Mouse (Mus musculus): ENCODE measurements around the gene Miga2. TPM values are rescaled to one million over a fixed set of nuclear protein-coding genes. Genes with fewer than 3 reads are reported as not detected.

Miga2 gene
- polyA plus RNA-seq (2017; shearing (Covaris generic)), result 4.6 TPM

GRCm38 (mm10) chr2:30363773-30364650, at the start of gene Miga2:
Gene Miga2, plus strand, starts transcription at chr2:30364233.

GRCm38 (mm10) chr2:30358533-30359531, 5.2 kb upstream of the Miga2 start, which contains the start of gene Sh3glb2:
Gene Sh3glb2, minus strand, starts transcription at chr2:30359337.

GRCm38 (mm10) chr2:30392114-30392576, 28.1 kb downstream of the Miga2 start, which contains the start of gene Dolpp1:
Gene Dolpp1, plus strand, starts transcription at chr2:30392254.

GRCm38 (mm10) chr2:30415157-30415935, 51.3 kb downstream of the Miga2 start, which contains the start of gene Crat:
Gene Crat, minus strand, starts transcription at chr2:30415813.

GRCm38 (mm10) chr2:30415936-30416648, 52.1 kb downstream of the Miga2 start, which contains the start of gene Ptpa:
Gene Ptpa, plus strand, starts transcription at chr2:30416039.

Other genes starting within 250 kb of the Miga2 start
- 21.4 TPM for gene Zer1, start 239.6 kb upstream of the Miga2 start, polyA plus RNA-seq (2017; shearing (Covaris generic))
- gene Tbc1d13, start 230.5 kb upstream of the Miga2 start, polyA plus RNA-seq (2017; shearing (Covaris generic)), result 5.4 TPM
- gene Endog, start 192.7 kb upstream of the Miga2 start, polyA plus RNA-seq (2017; shearing (Covaris generic)), result 23.6 TPM
- gene Spout1, start 185.8 kb upstream of the Miga2 start, polyA plus RNA-seq (2017; shearing (Covaris generic)), result 28.2 TPM
- 7.8 TPM for gene Kyat1, start 158.4 kb upstream of the Miga2 start, polyA plus RNA-seq (2017; shearing (Covaris generic))
- gene Lrrc8a, start 126.5 kb upstream of the Miga2 start, polyA plus RNA-seq (2017; shearing (Covaris generic)), result 3.4 TPM
- gene Gm28035, start 123.7 kb upstream of the Miga2 start, polyA plus RNA-seq (2017; shearing (Covaris generic)), result 1.6 TPM
- gene Phyhd1, start 98.0 kb upstream of the Miga2 start, polyA plus RNA-seq (2017; shearing (Covaris generic)), result 1.5 TPM
- not detected for gene Gm28038, start 83.2 kb upstream of the Miga2 start, polyA plus RNA-seq (2017; shearing (Covaris generic))
- 6.4 TPM for gene Dolk, start 77.9 kb upstream of the Miga2 start, polyA plus RNA-seq (2017; shearing (Covaris generic))
- 16.6 TPM for gene Nup188, start 77.8 kb upstream of the Miga2 start, polyA plus RNA-seq (2017; shearing (Covaris generic))
- 79.2 TPM for gene Sh3glb2, start 4.9 kb upstream of the Miga2 start, polyA plus RNA-seq (2017; shearing (Covaris generic))
- gene Dolpp1, start 28.0 kb downstream of the Miga2 start, polyA plus RNA-seq (2017; shearing (Covaris generic)), result 20.8 TPM
- gene Crat, start 51.6 kb downstream of the Miga2 start, polyA plus RNA-seq (2017; shearing (Covaris generic)), result 11.1 TPM
- 91.0 TPM for gene Ptpa, start 51.8 kb downstream of the Miga2 start, polyA plus RNA-seq (2017; shearing (Covaris generic))
- gene Ier5l, start 110.0 kb downstream of the Miga2 start, polyA plus RNA-seq (2017; shearing (Covaris generic)), result 29.6 TPM
- gene Cstad, start 230.8 kb downstream of the Miga2 start, polyA plus RNA-seq (2017; shearing (Covaris generic)), result 1.4 TPM

Data from effector memory CD4-positive, alpha-beta T cell, adult 7 months (primary cell).